Mouse (Mus musculus) heart, postnatal 14 days (tissue): ENCODE measurements around the gene Scnn1b. TPM values are rescaled to one million over a fixed set of nuclear protein-coding genes. Genes with fewer than 3 reads are reported as not detected.

Experiments used
- DNase-seq, 2 experiments: peaks; one replicate each; pipeline ENCODE4 v3.0.0; 2021 to 2022
- intact Hi-C: fragments of 180-260 bp; cut with DNase I; formaldehyde crosslinking; loops from one replicate; pipeline ENCODE4 v1.15.1; 2025
- total RNA-seq, 2 experiments: library from RNA; stranded (reverse); gene quantifications; 2 replicates each; pipeline ENCODE4 v1.2.3; 2021

Scnn1b gene
- total RNA-seq, 2 experiments from 2014 or later, result 0.50 TPM; not detected in 1

DNA sequence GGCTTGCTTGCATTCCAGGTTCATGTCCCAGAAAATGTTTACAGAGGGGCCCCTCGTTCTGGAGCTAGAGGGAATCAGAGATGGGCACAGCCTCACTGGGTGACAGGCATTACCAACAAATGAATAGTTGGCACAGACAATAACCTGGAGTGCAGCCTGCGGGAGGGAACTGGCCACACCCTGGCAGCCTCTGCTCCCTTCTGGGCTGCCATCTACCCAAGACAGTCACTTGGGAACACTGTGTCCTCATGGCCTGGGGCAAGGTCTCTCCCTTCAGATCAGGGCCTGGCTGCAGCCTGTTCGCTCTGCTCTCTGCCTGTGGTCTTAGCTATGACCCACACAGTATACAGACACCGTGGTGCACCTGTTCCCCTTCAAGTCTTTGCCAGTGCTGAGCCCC, 42.0 kb downstream of the Scnn1b start:
- DNase-seq, result peak in 1 of 2 experiments; percentile 5
- intact Hi-C loops, result no loop called here

DNA sequence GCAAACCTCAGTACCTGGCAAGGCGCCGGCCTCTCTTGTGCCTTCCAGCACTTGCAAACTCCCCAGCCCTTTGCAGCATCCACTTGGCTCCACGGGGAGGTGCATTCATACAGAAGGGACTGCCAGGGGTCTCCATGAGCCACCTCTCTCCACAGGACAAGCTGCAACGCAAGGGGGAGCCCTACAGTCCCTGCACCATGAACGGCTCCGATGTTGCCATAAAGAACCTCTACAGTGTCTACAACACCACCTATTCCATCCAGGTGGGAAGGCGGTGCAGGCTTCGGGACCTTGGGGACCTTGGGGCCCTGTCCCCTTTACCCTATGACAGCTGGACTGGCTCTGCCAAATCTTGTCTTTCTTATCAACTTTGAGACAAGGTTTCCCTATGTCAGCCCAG, 47.4 kb downstream of the Scnn1b start:
- intact Hi-C loops, result no loop called here
- no peak for DNase-seq

GRCm38 (mm10) chr7:121913944-121914343, 49.1 kb downstream of the Scnn1b start:
- intact Hi-C loops, result no loop called here
- DNase-seq, result no peak

DNA sequence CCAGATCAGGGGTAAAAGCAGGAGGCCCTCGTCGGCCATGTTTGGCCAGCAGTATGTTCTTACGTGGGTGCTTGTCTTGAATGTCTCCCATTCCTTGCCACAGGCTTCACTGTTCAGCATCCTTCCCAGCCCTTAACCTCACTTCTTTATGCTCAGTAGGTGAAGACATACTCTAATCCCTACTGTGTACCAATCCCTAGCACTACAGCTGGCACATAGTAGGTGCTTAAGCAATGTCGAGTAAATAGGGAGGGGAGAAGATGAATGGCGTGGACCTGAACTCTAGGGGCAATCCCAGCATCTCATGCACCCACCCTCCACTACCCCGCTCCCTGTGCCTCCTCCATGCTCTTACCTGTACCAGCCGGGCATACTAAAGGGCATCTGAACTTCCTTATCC, 59.5 kb downstream of the Scnn1b start:
- intact Hi-C loops, result no loop called here
- DNase-seq, result no peak

GRCm38 (mm10) chr7:121927882-121928281, 63.0 kb downstream of the Scnn1b start:
- no peak for DNase-seq
- intact Hi-C loops, result no loop called here

GRCm38 (mm10) chr7:121931246-121931645, 66.4 kb downstream of the Scnn1b start:
- no peak for DNase-seq
- intact Hi-C loops, result no loop called here

DNA sequence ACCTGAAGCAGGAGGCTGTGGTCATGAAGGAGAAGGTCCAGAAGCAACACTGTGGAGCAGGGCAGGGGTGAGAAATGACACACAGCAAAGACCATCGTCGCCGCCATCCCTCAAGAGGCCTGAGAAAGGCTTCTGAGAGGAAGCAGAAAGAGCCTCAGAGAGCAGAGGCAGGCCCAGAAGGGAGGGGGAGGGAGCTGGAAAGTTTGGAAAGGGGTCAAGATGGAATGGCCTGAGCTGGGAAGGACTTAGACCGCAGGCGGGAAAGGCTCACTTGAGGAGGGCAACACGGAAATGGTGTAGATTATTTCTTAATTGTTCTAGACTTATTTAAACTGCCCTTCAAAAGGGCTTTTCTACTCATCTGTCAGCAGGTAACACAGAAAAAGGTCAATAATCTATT, 68.8 kb downstream of the Scnn1b start:
- intact Hi-C loops, result no loop called here
- peak in 1 of 2 experiments; percentile 26 for DNase-seq

DNA sequence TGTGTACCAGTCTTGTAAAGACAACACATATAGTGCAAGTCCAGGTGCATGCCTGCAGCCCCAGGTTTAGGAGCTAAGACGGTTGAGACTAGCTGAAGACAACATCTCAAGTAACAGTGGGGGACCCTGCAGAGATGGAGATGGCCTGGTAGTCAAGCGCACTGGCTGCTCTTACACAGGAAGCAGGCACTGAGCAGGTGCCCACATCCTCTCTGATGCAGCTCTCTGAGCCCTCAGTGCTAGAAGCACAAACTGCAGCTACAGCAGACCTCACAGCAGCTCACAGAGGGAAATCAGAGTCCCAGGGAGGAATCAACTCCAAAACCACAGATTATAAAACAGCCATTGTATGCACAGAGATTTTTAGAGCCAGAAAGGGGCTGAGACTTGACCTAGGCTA, 69.5 kb downstream of the Scnn1b start:
- no peak for DNase-seq
- intact Hi-C loops, result no loop called here

- intact Hi-C loops, result no loop called here
- DNase-seq, result peak; percentile 12 to 31
Measured at GRCm38 (mm10) chr7:121935906-121936794, 71.3 kb downstream of the Scnn1b start.

GRCm38 (mm10) chr7:121936861-121937630, 72.2 kb downstream of the Scnn1b start:
- intact Hi-C loops, result no loop called here
- no peak for DNase-seq

DNA sequence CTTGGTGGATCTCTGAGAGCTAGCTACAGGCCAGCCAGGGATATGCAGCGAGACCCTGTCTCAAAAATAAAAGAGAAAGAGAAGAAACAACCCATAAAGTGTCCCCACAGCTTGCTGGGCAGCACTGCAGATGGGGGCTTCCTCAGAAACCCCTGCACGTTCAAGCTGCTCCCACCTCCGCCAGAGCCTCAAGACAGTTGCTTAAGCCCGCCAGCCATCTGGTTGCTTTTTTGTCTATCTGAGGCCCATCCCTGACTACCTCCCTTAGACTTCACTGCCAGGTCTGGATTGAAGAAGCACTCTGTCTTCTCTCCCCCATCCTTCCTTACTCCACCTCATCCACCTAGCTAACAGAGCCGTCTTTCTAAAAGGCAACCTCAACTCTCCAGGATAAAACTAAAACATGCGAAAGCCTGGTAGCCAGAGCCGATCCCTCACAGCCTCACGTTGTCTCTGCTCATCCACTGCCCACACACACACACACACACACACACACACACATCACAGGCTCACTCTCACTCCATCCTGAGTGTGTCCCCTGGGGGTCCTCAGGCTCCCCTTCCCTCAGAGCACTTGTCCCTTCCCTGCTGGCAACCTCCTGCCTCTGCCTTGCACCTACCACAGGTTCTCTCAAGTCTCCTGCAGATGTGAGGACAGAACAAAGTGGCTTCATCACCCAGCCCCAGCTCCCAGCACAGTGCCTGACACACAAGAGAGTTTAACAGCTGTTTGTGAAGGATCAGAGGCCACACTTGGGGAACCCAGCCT, 73.5 kb downstream of the Scnn1b start:
- DNase-seq, result no peak
- intact Hi-C loops, result no loop called here

DNA sequence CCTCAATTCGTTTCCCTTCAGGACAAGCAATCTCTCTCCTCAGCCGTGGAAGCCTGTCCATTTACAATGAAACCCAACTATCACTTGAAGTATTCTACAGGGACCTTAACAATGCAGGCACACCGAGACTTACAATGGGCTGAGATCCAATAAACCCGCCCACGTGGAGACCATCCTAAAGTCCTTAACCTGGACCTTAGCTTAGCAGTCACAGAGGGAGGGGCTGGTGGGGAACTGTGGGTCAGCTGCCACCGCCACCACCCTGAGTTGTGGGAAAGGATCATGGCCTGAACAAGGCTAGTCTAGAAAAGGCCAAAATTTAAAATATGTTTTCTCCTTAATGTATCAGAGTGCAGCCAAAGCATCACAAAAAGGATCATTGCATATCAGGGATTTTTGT, 74.4 kb downstream of the Scnn1b start:
- no peak for DNase-seq
- intact Hi-C loops, result no loop called here

- intact Hi-C loops, result no loop called here
Measured at GRCm38 (mm10) chr7:121939729-121940128, 74.9 kb downstream of the Scnn1b start.

DNA sequence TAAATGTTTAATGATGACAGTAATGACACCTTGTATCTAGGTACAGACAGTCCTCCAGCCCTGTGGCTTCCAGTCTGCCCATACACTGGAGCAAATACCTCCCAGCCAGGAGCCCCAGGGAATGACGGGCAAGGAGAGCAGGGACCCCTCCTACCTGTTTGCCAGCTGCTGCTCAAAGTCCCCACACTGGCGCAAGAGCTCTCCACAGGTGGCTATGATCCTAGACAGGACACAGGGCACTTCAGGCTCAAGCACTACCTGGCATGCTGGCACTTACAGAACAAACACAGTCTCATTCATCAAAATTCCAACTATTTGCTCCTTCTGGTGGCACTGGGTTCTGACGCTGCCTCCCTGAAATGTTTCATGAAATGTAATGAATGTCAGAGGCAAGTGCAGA, 76.2 kb downstream of the Scnn1b start:
- no peak for DNase-seq
- intact Hi-C loops, result no loop called here

More at GRCm38 (mm10) chr7:121939729-121940128, 74.9 kb downstream of the Scnn1b start:
- no peak for DNase-seq

- no peak for DNase-seq
- intact Hi-C loops, result no loop called here
Measured at GRCm38 (mm10) chr7:121941640-121942039, 76.8 kb downstream of the Scnn1b start.

DNA sequence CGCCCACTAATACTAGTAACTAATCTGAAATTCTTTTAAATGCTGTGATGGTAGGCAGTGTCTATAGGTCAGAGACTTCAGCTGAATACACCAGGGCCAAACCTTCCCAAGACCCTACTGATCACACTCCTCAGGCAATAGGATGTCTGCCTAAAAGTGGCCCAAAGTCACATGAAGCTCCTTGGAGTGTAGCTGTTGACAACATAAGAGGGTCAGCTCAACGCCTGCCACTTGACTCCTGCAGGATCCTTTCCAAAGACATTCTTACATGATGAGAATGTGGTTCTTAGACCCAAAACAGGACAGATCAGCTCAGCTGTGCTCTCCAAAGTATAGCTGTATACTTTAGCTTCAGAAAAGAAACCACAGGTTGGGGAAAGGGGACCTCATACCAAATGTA, 77.5 kb downstream of the Scnn1b start:
- intact Hi-C loops, result no loop called here

GRCm38 (mm10) chr7:121946196-121946595, 81.4 kb downstream of the Scnn1b start:
- DNase-seq, result no peak
- intact Hi-C loops, result no loop called here

More for the DNA sequence above, 77.5 kb downstream of the Scnn1b start:
- DNase-seq, result no peak

- no peak for DNase-seq
- intact Hi-C loops, result no loop called here
Measured at GRCm38 (mm10) chr7:121947513-121947912, 82.7 kb downstream of the Scnn1b start.

- DNase-seq, result no peak
- intact Hi-C loops, result no loop called here
Measured at GRCm38 (mm10) chr7:121954891-121955669, 90.2 kb downstream of the Scnn1b start.

DNA sequence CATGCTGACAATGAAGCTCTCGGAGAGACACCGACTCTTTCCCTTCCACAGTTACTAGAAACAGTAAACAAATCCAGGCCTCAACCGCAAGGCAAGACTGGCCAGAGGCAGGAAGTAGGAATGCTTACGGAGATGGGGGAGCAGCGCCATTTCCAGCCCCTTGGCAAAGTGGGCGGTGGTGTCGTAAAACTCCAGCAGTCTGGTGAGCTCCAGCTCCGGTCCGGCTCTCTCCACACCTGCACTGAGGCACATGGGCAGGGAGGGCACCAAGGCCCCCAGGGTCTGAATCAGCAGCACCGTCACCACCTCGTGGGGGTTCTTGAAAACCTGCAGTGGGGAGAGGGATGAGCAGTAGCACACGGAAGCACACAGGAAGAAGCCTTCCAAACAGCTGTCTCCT, 91.0 kb downstream of the Scnn1b start:
- intact Hi-C loops, result no loop called here
- DNase-seq, result no peak
